Mouse (Mus musculus) intestine, postnatal 0 days (tissue): ENCODE data around the gene Ucn. TPM values are rescaled to one million over a fixed set of nuclear protein-coding genes. Genes with fewer than 3 reads are reported as not detected.

Source experiments
- ATAC-seq: fragments of 200-750 bp; cut with Nextera tagmentation; 2 replicates; pipeline ENCODE4 v1.8.0; 2017; ENCODE audit warnings: mild to moderate bottlenecking, moderate TSS enrichment, moderate library complexity
- H3K27ac ChIP-seq: fragments of 300-500 bp; sonication (generic); 2 replicates; pipeline ENCODE4 v1.5.1; 2014; ENCODE audit warnings: mild to moderate bottlenecking, low read depth, low read length, moderate library complexity
- H3K27me3 ChIP-seq: fragments of 300-500 bp; sonication (generic); replicated peaks from 2 replicates; pipeline ENCODE4 v1.6.1; 2014; ENCODE audit warnings: low read length, mixed read lengths; ENCODE audit not compliant: control insufficient read depth, insufficient read depth
- H3K36me3 ChIP-seq: fragments of 300-500 bp; sonication (generic); 2 replicates; pipeline ENCODE4 v1.6.1; 2014; ENCODE audit warnings: mild to moderate bottlenecking, moderate library complexity; ENCODE audit not compliant: control insufficient read depth, insufficient read depth
- H3K4me1 ChIP-seq: fragments of 300-500 bp; sonication (generic); replicated peaks from 2 replicates; pipeline ENCODE4 v1.6.1; 2014; ENCODE audit warnings: antibody characterized with exemption, low read length, mixed read lengths; ENCODE audit not compliant: control insufficient read depth, insufficient read depth
- H3K4me2 ChIP-seq: fragments of 300-500 bp; sonication (generic); replicated peaks from 2 replicates; pipeline ENCODE4 v1.6.1; 2014; ENCODE audit warnings: low read depth, mild to moderate bottlenecking, moderate library complexity
- H3K4me3 ChIP-seq: fragments of 300-500 bp; sonication (generic); 2 replicates; pipeline ENCODE4 v1.5.1; 2014; ENCODE audit warnings: low read depth, low read length
- H3K9ac ChIP-seq: fragments of 300-500 bp; sonication (generic); 2 replicates; pipeline ENCODE4 v1.6.1; 2014; ENCODE audit warnings: mild to moderate bottlenecking, low read depth, low read length
- H3K9me3 ChIP-seq: fragments of 300-500 bp; sonication (generic); 2 replicates; pipeline ENCODE4 v1.6.1; 2016; ENCODE audit warnings: mixed run types; ENCODE audit not compliant: control insufficient read depth
- CTCF ChIP-seq: sonication (generic); IDR thresholded peaks from 2 replicates; pipeline ENCODE4 v1.5.1; 2016; ENCODE audit warnings: low read depth, mild to moderate bottlenecking, control low read depth, antibody characterized with exemption, moderate library complexity
- WGBS: fragments of 180-500 bp; shearing (Covaris S2); extraction: QIAGEN DNeasy Blood & Tissue Kit; methylation state at CpG from one replicate; pipeline ENCODE4 v1.1.7; 2014; 5-methylcytosine and 5-hydroxymethylcytosine counted together
- polyA plus RNA-seq: library from polyadenylated mRNA; unstranded; fragments of >200 nt; fragmentation: Nextera tagmentation; extraction: Ambion mirVana; gene quantifications from 2 replicates; pipeline ENCODE4 v1.2.1, GENCODE M21; 2015

Ucn gene
- polyA plus RNA-seq, 1 experiment from 2014 or later: not detected

GRCm38 (mm10) chr5:31138968-31139425 is 368 bp upstream of the Ucn start:
- H3K4me1 ChIP-seq: no peaks in the 10 kb centered on the region
- no peak overlapping the region for H3K27ac ChIP-seq
- H3K4me3 ChIP-seq: no peak overlapping the region
- peaks cover 53% of the 10 kb centered on the region for H3K27me3 ChIP-seq
- H3K9ac ChIP-seq: no peak overlapping the region
- H3K36me3 ChIP-seq: peaks cover 11% of the 10 kb centered on the region; the same call in 1 of the 2 replicates
- no peak for ATAC-seq
- TF ChIP-seq CTCF: no peak
- H3K4me2 ChIP-seq: peak overlapping the region; percentile 37; the same call in 1 of the 2 replicates
- 8% methylated on average over 9 of the region's 9 CpGs for WGBS
- no peaks in the 10 kb centered on the region for H3K9me3 ChIP-seq

- TF ChIP-seq CTCF: no peak
- no peak overlapping the region for H3K27ac ChIP-seq
- peaks cover 56% of the 10 kb centered on the region for H3K27me3 ChIP-seq
- H3K36me3 ChIP-seq: 0 out of 2 replicates have a peak, but pooled peaks cover 5% of the 10 kb centered on the region
- no peaks in the 10 kb centered on the region for H3K4me1 ChIP-seq
- no peak overlapping the region for H3K4me2 ChIP-seq
- H3K9ac ChIP-seq: no peak overlapping the region
- no peak for ATAC-seq
- no peaks in the 10 kb centered on the region for H3K9me3 ChIP-seq
- H3K4me3 ChIP-seq: no peak overlapping the region
- 3% methylated on average over 13 of the region's 13 CpGs for WGBS
These were observed 971 bp downstream of the Ucn start for GRCm38 (mm10) chr5:31137658-31138057.

GRCm38 (mm10) chr5:31136730-31137424 is 1.8 kb downstream of the Ucn start:
- Histone ChIP-seq H3K4me1 (no peaks in the 10 kb centered on the region), H3K9me3 (no peaks in the 10 kb centered on the region), H3K4me3 (no peak overlapping the region), H3K9ac (no peak overlapping the region), H3K27me3 (peaks cover 56% of the 10 kb centered on the region), H3K27ac (no peak overlapping the region), H3K36me3 (0 out of 2 replicates have a peak, but pooled peaks cover 5% of the 10 kb centered on the region), H3K4me2 (no peak overlapping the region)
- 2% methylated on average over 33 of the region's 33 CpGs for WGBS
- no peak for ATAC-seq
- TF ChIP-seq CTCF: no peak

- no peak overlapping the region for H3K27ac ChIP-seq
- H3K4me3 ChIP-seq: no peak overlapping the region
- no peak overlapping the region for H3K4me2 ChIP-seq
- no peak overlapping the region for H3K9ac ChIP-seq
- H3K36me3 ChIP-seq: no peaks in the 10 kb centered on the region
- no peaks in the 10 kb centered on the region for H3K9me3 ChIP-seq
- ATAC-seq: no peak
- WGBS: 40% methylated on average over 5 of the region's 5 CpGs
- TF ChIP-seq CTCF: no peak
- no peaks in the 10 kb centered on the region for H3K4me1 ChIP-seq
- H3K27me3 ChIP-seq: no peaks in the 10 kb centered on the region
These were observed 12.6 kb downstream of the Ucn start for GRCm38 (mm10) chr5:31126050-31126449.

GRCm38 (mm10) chr5:31123481-31123880 is 15.1 kb downstream of the Ucn start:
- 47% methylated on average over 2 of the region's 2 CpGs for WGBS
- H3K4me2 ChIP-seq: no peak overlapping the region
- H3K27ac ChIP-seq: no peak overlapping the region
- H3K9ac ChIP-seq: no peak overlapping the region
- no peak for ATAC-seq
- H3K27me3 ChIP-seq: no peaks in the 10 kb centered on the region
- no peaks in the 10 kb centered on the region for H3K36me3 ChIP-seq
- no peaks in the 10 kb centered on the region for H3K9me3 ChIP-seq
- no peak for TF ChIP-seq CTCF
- no peaks in the 10 kb centered on the region for H3K4me1 ChIP-seq
- no peak overlapping the region for H3K4me3 ChIP-seq

GRCm38 (mm10) chr5:31121111-31121510 is 17.5 kb downstream of the Ucn start:
- WGBS: 81% methylated on average over 8 of the region's 8 CpGs
- no peak for ATAC-seq
- Histone ChIP-seq H3K9me3 (no peaks in the 10 kb centered on the region), H3K36me3 (no peaks in the 10 kb centered on the region), H3K4me2 (no peak overlapping the region), H3K9ac (no peak overlapping the region), H3K27ac (no peak overlapping the region), H3K4me1 (no peaks in the 10 kb centered on the region), H3K27me3 (0 out of 2 replicates have a peak, but pooled peaks cover 4% of the 10 kb centered on the region), H3K4me3 (no peak overlapping the region)
- no peak for TF ChIP-seq CTCF
